Mouse (Mus musculus): ENCODE measurements around the gene Ptges3l.
A peak's percentile ranks its signal among the peaks of the same experiment; 100 is the strongest.
"Not testable (repeated sequence)": the region's sequence is repeated elsewhere in the genome, so short reads cannot be mapped to it uniquely, and the experiment has no call there.

Ptges3l gene

GRCm38 (mm10) chr11:101420148-101420547, 5.0 kb downstream of the Ptges3l start:
- DNase-seq (ENCODE audit: low spot score in 2 of 2) = no peak

GRCm38 (mm10) chr11:101419610-101420009, 5.5 kb downstream of the Ptges3l start:
- no peak for DNase-seq (ENCODE audit: low spot score in 2 of 2)

GRCm38 (mm10) chr11:101418991-101419390, 6.1 kb downstream of the Ptges3l start:
- no peak for DNase-seq (ENCODE audit: low spot score in 2 of 2)

GRCm38 (mm10) chr11:101417101-101417855, 7.9 kb downstream of the Ptges3l start, which contains the start of gene Aarsd1:
Aarsd1 (minus strand) TSS chr11:101417615.
- peak; percentile 83 for DNase-seq (ENCODE audit: low spot score in 2 of 2)

DNA sequence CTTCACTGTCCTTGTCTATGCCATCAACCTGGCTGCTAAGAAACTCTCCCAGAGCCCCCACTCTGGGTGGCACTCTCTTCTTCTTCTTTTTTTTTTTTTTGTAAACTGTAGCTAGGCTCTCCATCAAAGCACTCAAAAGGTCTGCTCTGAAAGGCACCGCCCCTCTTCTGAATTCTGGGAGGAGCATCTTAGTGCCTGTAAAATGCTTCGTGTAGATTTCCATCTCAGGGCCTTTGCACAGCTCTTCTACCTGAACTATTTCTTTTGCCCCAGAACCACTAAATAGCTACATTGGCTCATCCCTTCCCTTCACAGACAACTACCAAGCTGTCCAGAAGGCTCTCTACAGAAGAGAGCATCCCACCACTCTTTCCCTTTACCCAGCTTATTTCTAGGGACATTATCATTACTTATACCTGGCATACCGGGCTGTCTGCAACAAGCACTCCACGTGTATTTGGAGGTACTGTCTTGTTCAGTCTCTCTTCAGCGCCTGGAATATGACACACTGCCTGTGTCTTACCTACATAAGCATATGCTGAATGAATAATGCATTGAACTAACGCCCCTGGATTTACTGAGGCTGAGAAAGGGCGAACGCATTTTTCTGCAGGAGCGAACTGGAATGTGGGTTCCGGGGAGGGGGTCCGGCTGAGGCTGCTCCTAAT, 8.6 kb downstream of the Ptges3l start:
- DNase-seq (ENCODE audit: low spot score in 2 of 2) = no peak

GRCm38 (mm10) chr11:101415306-101415705, 9.8 kb downstream of the Ptges3l start:
- DNase-seq (ENCODE audit: low spot score in 2 of 2) = no peak

GRCm38 (mm10) chr11:101395110-101395509, 30.0 kb downstream of the Ptges3l start:
- peak; percentile 47 to 69 for DNase-seq (ENCODE audit: low spot score in 2 of 2)

DNA sequence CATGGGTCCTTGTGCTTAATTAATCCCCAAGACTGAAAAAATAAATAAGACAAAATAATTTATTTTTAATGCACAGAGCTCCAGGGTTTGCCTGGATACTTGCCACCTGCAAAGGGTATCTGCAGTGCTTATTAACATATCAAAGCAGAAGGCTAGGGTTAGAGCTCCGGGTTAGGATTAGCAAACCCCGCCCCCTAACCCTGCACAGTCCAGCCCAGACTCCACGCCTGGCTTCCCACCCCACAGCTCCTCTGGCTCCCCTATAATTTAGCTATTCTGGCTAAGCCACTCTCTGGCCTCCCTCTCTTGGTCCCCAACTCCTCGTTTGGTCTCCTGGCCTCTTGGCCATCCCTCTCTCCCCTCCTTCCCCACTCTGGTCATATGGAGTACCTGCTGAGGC, 43.3 kb downstream of the Ptges3l start:
- DNase-seq (ENCODE audit: low spot score in 2 of 2) = no peak

DNA sequence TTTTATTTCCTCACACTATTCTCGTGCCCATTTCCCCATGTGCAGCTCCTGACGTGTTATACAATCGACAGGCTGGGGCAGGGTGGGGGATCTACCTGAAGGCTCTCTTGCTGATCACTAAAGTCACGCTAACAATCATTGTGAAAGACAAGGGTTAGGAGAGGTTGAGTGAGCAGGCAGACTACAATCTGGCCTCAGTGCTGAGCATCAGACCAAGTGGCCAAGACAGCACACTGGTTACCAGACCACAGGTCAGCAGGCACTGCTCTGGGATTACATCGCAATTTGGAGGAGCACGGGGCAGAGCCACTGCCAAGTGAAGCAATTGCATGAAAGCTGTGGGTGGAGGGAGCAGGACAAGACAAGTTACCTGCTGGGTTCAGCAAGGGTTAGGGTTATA, 46.2 kb downstream of the Ptges3l start:
- DNase-seq (ENCODE audit: low spot score in 2 of 2) = peak in 1 of 2 experiments; percentile 40

DNA sequence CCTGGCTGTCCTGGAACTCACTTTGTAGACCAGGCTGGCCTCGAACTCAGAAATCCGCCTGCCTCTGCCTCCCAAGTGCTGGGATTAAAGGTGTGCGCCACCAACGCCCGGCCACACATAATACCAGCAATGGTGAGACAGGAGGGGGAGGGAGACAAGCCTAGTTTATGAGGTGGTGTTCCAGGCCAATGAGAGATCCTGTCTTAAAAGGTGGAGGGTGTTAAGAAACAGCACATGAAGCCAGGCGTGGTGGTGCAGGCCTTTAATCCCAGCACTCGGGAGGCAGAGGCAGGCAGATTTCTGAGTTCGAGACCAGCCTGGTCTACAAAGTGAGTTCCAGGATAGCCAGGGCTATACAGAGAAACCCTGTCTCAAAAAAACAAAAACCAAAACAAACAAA, 46.9 kb downstream of the Ptges3l start:
- DNase-seq (ENCODE audit: low spot score in 2 of 2) = not testable (repeated sequence)

DNA sequence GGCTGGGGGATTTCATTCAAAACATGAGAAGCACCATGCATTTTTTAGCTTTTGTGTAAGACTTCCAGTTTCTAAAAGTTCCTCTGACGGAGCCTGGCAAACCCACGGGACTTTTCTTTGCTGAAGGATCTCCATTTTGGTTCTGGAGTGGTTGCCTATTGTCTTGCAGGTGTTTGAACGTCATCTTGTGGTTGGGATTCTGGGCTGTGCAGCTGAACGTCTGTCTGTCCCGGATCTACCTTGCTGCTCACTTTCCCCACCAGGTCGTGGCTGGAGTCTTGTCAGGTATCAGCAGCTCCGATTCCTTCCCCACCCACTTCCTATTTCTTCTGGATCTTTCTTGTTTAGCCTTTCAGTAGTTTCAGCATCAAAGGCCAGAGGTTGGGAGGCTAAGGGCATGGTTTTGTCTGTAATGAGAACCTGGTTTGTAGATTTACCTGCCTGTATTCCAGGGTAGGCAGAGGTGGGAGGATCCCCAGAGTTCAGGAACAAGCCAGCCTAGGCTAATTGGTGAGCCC, 50.7 kb downstream of the Ptges3l start:
- DNase-seq (ENCODE audit: low spot score in 2 of 2) = no peak

DNA sequence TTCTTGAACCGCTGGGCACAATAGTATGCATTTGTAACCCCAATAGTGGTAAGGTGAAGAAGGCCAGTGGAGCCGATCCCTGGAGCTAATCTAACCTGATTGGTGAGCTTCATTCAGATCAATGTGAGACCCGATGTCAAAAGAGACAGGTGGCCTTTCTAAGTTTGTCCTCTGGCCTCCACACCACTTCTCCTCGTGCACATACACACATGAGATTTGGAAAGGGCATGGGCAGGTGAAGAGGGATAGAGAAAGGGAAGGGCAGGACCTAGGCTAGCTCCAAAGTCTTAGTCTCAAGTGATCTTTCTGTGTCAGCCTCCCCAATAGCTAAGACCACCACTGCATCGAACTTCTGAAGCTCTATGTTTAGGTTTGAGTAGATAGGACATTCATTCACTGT, 55.0 kb downstream of the Ptges3l start:
- DNase-seq (ENCODE audit: low spot score in 2 of 2) = no peak
